Mouse (Mus musculus) heart, embryonic 11.5 days (tissue): ENCODE measurements at regions not wholly inside any gene's neighbourhood (a gene's known extent, or its start where the extent isn't known, plus 50 kb on each side); places are given as distances from the start of the nearest gene placed in this dataset.

Experiments
- ATAC-seq: fragments of 200-750 bp; cut with Nextera tagmentation; replicated peaks from 2 replicates; pipeline ENCODE4 v1.8.0; 2017; ENCODE audit warnings: moderate library complexity; ENCODE audit not compliant: insufficient number of reproducible peaks, low FRiP score, low TSS enrichment
- H3K27ac ChIP-seq: fragments of 300-500 bp; sonication (generic); 2 replicates; pipeline ENCODE4 v1.5.1; 2014; ENCODE audit warnings: mild to moderate bottlenecking, low read depth, low read length
- H3K27me3 ChIP-seq: fragments of 300-500 bp; sonication (generic); 2 replicates; pipeline ENCODE4 v1.6.1; 2014; ENCODE audit warnings: mild to moderate bottlenecking, low read length, mixed read lengths; ENCODE audit not compliant: control insufficient read depth, insufficient read depth
- H3K36me3 ChIP-seq: fragments of 300-500 bp; sonication (generic); 2 replicates; pipeline ENCODE4 v1.6.1; 2014; ENCODE audit warnings: mild to moderate bottlenecking, low read length, moderate library complexity, mixed read lengths; ENCODE audit not compliant: control insufficient read depth, insufficient read depth
- H3K4me1 ChIP-seq: fragments of 300-500 bp; sonication (generic); 2 replicates; pipeline ENCODE4 v1.6.1; 2014; ENCODE audit warnings: low read length; ENCODE audit not compliant: control insufficient read depth, insufficient read depth
- H3K4me2 ChIP-seq: fragments of 300-500 bp; sonication (generic); 2 replicates; pipeline ENCODE4 v1.6.1; 2014; ENCODE audit warnings: mild to moderate bottlenecking, moderate library complexity
- H3K4me3 ChIP-seq: fragments of 300-500 bp; sonication (generic); 2 replicates; pipeline ENCODE4 v1.5.1; 2014; ENCODE audit warnings: low read depth, low read length
- H3K9ac ChIP-seq: fragments of 300-500 bp; sonication (generic); 2 replicates; pipeline ENCODE4 v1.6.1; 2014; ENCODE audit warnings: mild to moderate bottlenecking, low read depth, low read length, moderate library complexity
- H3K9me3 ChIP-seq: fragments of 300-500 bp; sonication (generic); replicated peaks from 2 replicates; pipeline ENCODE4 v1.6.1; 2016; ENCODE audit warnings: low read length; ENCODE audit not compliant: control insufficient read depth
- WGBS: fragments of 180-500 bp; shearing (Covaris S2); extraction: QIAGEN DNeasy Blood & Tissue Kit; methylation state at CpG from one replicate; pipeline ENCODE4 v1.1.7; 2014; ENCODE audit not compliant: insufficient replicate concordance; 5-methylcytosine and 5-hydroxymethylcytosine counted together

GRCm38 (mm10) chr9:85452196-85452857, 125.2 kb upstream of the Tent5a start:
- H3K27ac ChIP-seq = no peak overlapping the region
- 69% methylated on average over 8 of the region's 8 CpGs for WGBS
- no peak for ATAC-seq
- no peaks in the 10 kb centered on the region for H3K9me3 ChIP-seq
- H3K9ac ChIP-seq = no peak overlapping the region
- H3K4me2 ChIP-seq = no peak overlapping the region
- H3K4me3 ChIP-seq = no peak overlapping the region
- H3K36me3 ChIP-seq = no peaks in the 10 kb centered on the region
- no peaks in the 10 kb centered on the region for H3K4me1 ChIP-seq
- no peaks in the 10 kb centered on the region for H3K27me3 ChIP-seq

GRCm38 (mm10) chr9:85451349-85451748, 124.2 kb upstream of the Tent5a start:
- H3K9me3 ChIP-seq = no peaks in the 10 kb centered on the region
- H3K27ac ChIP-seq = no peak overlapping the region
- no peak overlapping the region for H3K4me3 ChIP-seq
- 87% methylated on average over 5 of the region's 5 CpGs for WGBS
- no peak overlapping the region for H3K4me2 ChIP-seq
- H3K4me1 ChIP-seq = no peaks in the 10 kb centered on the region
- H3K36me3 ChIP-seq = no peaks in the 10 kb centered on the region
- no peaks in the 10 kb centered on the region for H3K27me3 ChIP-seq
- H3K9ac ChIP-seq = no peak overlapping the region
- no peak for ATAC-seq

- H3K4me1 ChIP-seq = no peaks in the 10 kb centered on the region
- no peak overlapping the region for H3K4me2 ChIP-seq
- H3K9ac ChIP-seq = no peak overlapping the region
- H3K36me3 ChIP-seq = no peaks in the 10 kb centered on the region
- no peaks in the 10 kb centered on the region for H3K9me3 ChIP-seq
- no peak for ATAC-seq
- H3K27me3 ChIP-seq = no peaks in the 10 kb centered on the region
- H3K27ac ChIP-seq = no peak overlapping the region
- H3K4me3 ChIP-seq = no peak overlapping the region
Observed at GRCm38 (mm10) chr9:85450877-85451276, 123.7 kb upstream of the Tent5a start.

GRCm38 (mm10) chr9:85449493-85449892, 122.3 kb upstream of the Tent5a start:
- no peak for ATAC-seq
- WGBS = 80% methylated on average over 2 of the region's 2 CpGs
- no peaks in the 10 kb centered on the region for H3K4me1 ChIP-seq

GRCm38 (mm10) chr9:85442761-85443505, 115.8 kb upstream of the Tent5a start:
- Histone ChIP-seq H3K27me3 (no peaks in the 10 kb centered on the region), H3K4me3 (no peak overlapping the region), H3K27ac (no peak overlapping the region), H3K4me1 (no peaks in the 10 kb centered on the region), H3K36me3 (no peaks in the 10 kb centered on the region), H3K9me3 (no peaks in the 10 kb centered on the region), H3K9ac (no peak overlapping the region), H3K4me2 (no peak overlapping the region)
- ATAC-seq = no peak
- WGBS = 60% methylated on average over 4 of the region's 4 CpGs

More at GRCm38 (mm10) chr9:85449493-85449892, 122.3 kb upstream of the Tent5a start:
- H3K27ac ChIP-seq = no peak overlapping the region
- no peak overlapping the region for H3K4me2 ChIP-seq
- no peaks in the 10 kb centered on the region for H3K36me3 ChIP-seq
- H3K27me3 ChIP-seq = no peaks in the 10 kb centered on the region
- no peak overlapping the region for H3K4me3 ChIP-seq
- no peak overlapping the region for H3K9ac ChIP-seq
- H3K9me3 ChIP-seq = no peaks in the 10 kb centered on the region

GRCm38 (mm10) chr9:85439664-85440063, 112.5 kb upstream of the Tent5a start:
- H3K4me3 ChIP-seq = no peak overlapping the region
- no peak overlapping the region for H3K9ac ChIP-seq
- H3K9me3 ChIP-seq = no peaks in the 10 kb centered on the region
- H3K4me1 ChIP-seq = no peaks in the 10 kb centered on the region
- no peaks in the 10 kb centered on the region for H3K36me3 ChIP-seq
- no peak for ATAC-seq
- no peak overlapping the region for H3K4me2 ChIP-seq
- H3K27ac ChIP-seq = no peak overlapping the region
- H3K27me3 ChIP-seq = no peaks in the 10 kb centered on the region
- WGBS = 41% methylated on average over 1 of the region's 1 CpGs

GRCm38 (mm10) chr9:85432220-85432619, 105.1 kb upstream of the Tent5a start:
- Histone ChIP-seq H3K9me3 (no peaks in the 10 kb centered on the region), H3K4me2 (no peak overlapping the region), H3K27me3 (no peaks in the 10 kb centered on the region), H3K9ac (no peak overlapping the region), H3K27ac (no peak overlapping the region), H3K4me1 (no peaks in the 10 kb centered on the region), H3K4me3 (no peak overlapping the region), H3K36me3 (no peaks in the 10 kb centered on the region)
- WGBS = 50% methylated on average over 2 of the region's 2 CpGs
- ATAC-seq = no peak

- ATAC-seq = no peak
- H3K4me3 ChIP-seq = no peak overlapping the region
- H3K27me3 ChIP-seq = no peaks in the 10 kb centered on the region
- H3K4me2 ChIP-seq = no peak overlapping the region
- 33% methylated on average over 4 of the region's 4 CpGs for WGBS
- no peaks in the 10 kb centered on the region for H3K36me3 ChIP-seq
- H3K27ac ChIP-seq = no peak overlapping the region
- no peaks in the 10 kb centered on the region for H3K9me3 ChIP-seq
- no peaks in the 10 kb centered on the region for H3K4me1 ChIP-seq
- H3K9ac ChIP-seq = no peak overlapping the region
Observed at GRCm38 (mm10) chr9:85426809-85427208, 99.7 kb upstream of the Tent5a start.

GRCm38 (mm10) chr9:85423908-85424307, 96.8 kb upstream of the Tent5a start:
- WGBS = 76% methylated on average over 2 of the region's 2 CpGs
- Histone ChIP-seq H3K9ac (no peak overlapping the region), H3K27me3 (no peaks in the 10 kb centered on the region), H3K36me3 (no peaks in the 10 kb centered on the region), H3K27ac (no peak overlapping the region), H3K4me2 (no peak overlapping the region), H3K4me1 (no peaks in the 10 kb centered on the region), H3K4me3 (no peak overlapping the region), H3K9me3 (no peaks in the 10 kb centered on the region)
- ATAC-seq = no peak
